Mouse (Mus musculus): ENCODE data around the gene Anxa9.
A peak's percentile ranks its signal among the peaks of the same experiment; 100 is the strongest.

The Anxa9 gene

DNA sequence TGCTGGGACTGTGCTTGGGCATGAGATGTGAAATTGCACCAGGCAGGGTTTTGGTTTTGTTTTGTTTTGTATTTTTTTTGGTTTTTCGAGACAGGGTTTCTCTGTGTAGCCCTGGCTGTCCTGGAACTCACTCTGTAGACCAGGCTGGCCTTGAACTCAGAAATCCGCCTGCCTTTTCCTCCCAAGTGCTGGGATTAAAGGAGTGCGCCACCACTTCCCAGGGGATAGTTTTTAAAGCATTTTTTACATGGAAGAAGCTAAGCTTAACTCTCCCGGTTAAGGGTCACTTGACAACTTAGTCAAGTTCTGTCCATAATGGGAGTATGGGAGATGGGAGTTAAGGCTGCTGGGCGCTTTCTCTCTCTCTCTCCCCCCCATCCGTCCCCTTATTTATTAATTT lies 7.1 kb upstream of the Anxa9 start:
- DNase-seq (ENCODE audit: low read depth, low spot score): no peak

DNA sequence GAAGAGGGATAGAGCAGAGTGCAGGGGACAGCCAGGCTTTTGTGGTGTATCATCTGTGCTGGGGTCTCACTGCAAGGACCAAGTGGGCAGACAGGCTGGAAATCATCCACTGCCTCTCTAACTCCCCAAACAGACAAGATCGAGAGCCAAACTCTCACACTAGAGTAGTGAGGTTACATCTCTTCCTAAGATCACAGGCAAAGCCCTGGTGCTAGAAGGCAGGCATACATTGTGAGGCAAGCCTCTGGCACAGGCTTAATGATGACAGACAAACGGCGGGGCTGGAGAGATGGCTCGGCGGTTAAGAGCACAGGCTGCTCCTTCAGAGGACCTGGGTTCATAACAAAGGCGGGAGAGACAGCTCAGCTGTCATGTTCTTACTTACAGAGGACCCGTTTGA lies 6.5 kb upstream of the Anxa9 start:
- DNase-seq (ENCODE audit: low read depth, low spot score): no peak

DNA sequence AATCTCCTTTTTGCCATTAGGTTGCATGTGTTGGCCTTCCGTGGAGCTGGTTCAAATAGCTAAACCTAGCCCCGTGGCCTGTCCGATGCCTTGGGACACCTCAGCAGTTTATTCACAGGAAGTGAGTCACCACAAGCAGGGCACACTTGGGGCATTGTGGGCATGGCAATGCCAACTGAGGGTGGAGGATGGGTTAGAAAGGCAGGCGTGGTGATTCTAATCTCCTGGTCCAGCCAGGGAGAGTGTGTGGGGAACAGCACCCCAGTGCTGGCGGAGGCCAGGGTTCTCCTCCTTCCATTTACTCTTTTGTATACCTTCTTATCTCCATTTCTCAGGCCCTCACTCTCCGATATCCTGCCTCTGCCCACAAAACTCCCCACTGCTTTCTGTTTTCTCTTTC lies 5.6 kb upstream of the Anxa9 start:
- no peak for DNase-seq (ENCODE audit: low read depth, low spot score)

DNA sequence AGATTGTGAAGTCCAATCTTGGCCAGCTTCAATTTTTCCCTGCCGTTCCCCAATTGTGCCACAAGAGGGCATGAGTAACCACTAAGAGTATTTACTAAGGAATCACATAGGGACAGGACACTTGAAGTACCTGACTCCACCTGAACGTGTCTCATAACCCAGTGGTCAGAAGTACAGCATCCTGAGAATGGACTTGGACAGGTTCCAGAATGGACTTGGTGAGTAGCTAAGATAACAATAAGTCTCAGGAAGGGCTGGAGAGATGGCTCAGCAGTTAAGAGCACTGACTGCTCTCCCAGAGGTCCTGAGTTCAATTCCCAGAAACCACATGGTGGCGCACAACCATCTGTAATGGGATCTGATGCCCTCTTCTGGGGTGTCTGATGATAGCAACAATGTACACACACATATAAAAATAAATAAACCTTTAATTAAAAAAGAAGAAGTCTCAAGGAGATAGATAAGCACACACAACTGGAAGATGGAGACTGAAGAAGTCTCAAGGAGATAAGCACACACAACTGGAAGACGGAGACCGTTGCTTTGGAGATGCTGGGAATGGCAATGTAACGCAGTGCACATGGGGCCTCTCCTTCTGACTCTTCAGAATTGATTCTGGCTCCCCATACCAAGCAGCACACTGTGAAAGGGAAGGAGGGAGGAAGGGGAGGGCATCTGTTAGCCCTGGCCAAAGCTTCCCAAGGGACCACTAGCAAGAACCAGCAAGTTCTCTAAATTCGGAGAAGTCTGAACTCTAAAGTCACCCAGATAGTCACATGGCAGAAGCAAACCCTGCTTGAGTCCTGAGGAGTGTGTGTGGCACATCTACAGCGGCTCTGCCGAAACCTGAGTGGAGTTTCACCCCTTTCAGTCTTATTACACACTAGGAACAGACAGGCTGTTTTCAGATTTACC lies 4.2 kb upstream of the Anxa9 start:
- peak; percentile 48 for DNase-seq (ENCODE audit: low read depth, low spot score)

DNA sequence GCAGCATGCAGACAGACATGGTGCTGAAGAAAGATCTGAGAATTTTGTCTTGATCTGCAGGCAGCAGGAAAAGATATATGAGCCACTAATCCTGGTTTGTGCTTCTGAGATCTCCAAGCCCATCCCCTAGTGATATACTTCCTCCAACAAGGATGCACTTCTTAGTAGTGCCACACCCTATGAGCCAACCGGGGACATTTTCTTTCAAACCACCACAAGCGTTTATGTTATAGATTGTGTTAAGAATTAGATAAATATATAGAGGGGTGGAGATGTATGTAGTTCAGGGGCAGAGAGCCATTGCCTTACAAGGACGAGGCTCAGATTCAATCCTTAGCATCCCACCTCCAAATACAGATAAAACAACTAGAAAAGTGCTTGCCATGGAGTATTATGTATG lies 3.5 kb upstream of the Anxa9 start:
- DNase-seq (ENCODE audit: low read depth, low spot score): no peak

DNA sequence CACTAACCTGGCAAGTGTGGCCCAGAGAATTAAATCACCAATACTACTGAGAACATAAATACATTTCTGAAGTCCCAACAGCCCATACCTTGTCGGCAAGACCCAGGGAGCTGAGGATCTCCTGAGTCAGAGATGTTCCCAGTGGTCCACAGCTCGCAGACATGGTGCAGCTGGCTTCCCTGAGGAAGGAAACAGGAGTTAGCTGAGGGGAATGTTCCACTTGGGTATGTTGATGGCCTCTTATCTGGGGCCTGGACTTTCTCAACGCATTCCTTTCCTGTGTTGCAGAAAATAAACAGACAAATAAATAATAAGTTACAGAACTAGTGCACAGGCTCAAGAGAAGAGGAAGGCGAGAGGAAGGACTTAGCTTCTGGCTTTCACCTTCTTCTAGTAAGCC lies 732 bp downstream of the Anxa9 start:
- DNase-seq (ENCODE audit: low read depth, low spot score): no peak

DNA sequence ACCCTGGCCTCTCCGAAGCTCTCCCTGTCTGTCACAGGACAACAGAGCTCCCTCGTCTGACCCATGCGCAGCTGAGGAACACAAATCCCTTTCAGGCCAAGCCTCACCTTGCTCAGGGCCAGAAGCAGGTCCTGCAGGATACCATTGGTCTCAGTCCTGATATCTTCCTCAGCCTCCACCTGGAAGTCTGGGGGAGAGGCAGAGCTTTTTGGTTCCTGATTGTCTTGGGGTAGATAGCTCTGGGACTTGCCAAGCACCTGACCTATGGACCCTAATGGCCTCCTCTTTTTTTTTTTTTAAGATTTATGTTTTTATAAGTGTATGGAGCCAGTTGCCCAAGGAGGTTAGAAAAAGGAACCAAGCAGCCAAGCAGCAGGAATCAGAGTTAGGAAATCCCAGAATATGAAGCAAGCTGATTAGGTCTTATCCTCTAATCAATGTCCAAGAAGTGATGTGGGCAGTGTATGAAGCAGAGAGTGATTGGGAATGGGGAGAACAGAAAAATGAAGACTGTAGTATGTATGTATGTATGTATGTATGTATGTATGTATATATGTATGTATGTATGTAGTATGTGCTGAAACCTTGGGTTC lies 5.7 kb downstream of the Anxa9 start:
- no peak for DNase-seq (ENCODE audit: low read depth, low spot score)

DNA sequence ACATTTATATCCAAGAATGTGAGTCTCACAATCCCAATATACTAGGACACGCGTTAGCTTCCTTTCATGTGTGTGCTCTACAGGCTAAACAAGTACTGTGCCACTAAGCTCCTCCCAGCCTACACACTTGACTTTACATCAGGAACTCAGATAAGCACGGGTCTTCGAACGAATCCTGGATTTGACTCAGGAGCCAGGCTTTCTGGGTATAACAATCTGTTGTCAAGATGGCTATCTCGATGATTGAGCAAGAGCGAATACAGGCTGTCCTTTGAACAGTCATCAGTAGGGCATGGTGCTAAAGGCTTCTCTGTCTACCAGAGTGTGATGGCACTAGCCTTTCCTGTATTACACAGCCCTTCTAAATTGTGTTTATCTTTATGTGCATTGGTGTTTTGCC lies 9.0 kb downstream of the Anxa9 start:
- no peak for DNase-seq (ENCODE audit: low read depth, low spot score)

DNA sequence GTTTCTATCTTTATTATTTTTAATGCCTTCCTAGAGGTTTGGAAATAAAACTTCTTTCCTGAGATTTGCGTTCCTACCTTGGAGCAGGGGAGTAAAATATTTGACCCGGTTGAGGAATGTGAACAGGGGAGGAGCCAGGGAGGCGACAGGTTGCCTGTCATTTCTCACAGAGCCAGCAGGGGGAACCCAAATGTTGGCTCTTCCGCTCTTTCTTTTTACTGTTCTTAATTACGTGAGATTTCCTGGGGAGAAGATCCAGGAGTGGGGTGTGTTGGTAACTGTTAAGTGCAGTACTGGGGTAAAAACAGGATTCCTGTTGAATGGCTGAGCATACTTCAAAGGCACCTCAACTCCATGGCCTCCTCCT lies 10.9 kb downstream of the Anxa9 start:
- DNase-seq (ENCODE audit: low read depth, low spot score): no peak

DNA sequence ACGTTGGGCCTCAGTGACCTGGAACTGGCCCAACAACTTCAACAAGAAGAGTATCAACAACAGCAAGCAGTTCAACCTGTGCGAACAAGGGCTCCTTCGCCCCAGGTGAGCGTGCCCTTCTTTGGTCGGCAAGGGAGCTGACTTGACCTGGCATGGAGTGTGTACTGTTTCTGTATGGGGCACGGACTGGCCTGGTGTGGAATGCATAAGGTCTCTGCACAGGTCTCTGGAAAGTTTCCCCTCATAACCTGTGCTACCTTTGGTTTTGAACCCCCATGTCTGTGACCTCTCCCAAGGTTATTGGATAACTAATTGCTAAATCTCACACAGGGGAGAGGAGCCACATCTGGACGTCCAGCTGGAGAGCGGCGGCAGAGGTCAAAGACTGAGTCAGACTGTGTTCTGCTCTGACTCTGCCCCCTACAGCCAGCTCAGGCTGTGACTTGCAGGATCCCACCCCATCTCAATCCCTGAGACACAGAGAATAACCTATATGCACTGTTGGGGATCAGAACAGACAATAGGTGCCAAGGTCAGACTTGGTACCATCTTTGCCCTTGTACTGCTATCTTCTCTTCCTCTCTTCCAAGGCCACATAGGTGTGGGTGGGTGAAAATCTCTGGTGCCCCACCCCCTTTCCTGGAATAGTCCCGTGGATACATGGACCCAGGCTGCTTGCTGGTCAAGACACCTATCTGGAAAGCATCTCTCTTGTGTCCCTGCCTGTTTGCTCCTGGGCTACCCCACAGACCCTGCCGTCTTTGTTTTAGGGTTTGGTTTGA lies 11.5 kb downstream of the Anxa9 start:
- DNase-seq (ENCODE audit: low read depth, low spot score): no peak

DNA sequence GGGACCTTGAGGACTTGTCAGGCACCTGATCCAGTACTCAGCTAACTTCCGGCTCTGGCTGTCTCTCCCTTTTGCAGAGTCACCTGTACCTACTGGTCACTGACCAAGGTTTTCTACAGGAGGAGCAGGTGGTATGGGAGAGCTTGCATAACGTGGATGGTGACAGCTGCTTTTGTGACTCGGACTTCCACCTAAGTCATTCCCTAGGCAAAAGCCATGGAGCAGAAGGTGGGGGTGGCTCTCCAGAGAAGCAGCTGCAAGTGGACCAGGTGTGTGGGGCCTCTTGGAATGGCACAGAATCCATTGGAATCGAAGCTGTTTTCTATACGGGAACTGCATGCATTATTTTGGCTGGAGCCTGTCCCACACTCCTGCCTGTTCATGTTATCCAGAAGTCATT lies 12.3 kb downstream of the Anxa9 start:
- no peak for DNase-seq (ENCODE audit: low read depth, low spot score)

DNA sequence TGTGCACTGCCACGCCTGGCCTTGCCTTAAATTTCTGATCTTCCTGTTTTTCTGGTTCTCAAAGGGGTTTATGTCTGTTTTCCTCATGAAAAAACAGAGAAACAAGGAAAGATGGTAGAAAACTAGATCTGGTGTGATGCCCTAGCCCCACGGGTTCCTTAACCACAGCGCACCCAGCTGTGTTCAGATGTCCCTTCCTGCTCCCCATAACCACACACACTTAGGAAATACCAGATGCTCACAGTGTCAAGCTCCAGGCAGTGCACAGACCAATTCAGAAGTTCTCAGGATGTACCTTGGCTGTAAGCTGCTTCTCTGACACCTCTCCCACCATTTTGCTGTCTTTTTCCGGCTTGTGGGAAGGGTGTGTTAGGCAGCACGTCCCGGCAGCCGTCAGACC lies 12.7 kb downstream of the Anxa9 start:
- no peak for DNase-seq (ENCODE audit: low read depth, low spot score)

DNA sequence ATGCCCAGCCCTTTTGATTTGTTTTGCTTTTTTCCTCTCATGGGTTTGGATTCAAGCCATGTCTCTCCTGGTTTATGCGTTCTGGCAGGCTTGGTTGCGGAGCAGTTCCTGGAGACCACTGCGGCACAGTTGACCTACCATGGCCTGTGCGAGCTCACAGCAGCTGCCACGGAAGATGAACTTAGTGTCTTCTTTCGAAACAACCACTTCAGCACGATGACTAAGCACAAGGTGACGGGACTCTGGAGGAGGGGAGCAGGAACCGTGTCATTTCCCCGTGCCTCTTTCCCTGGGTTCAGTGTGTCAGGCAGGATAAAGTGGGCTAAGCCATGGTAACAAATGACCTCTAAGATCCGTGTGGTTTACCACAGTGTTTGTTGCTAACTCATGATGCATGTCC lies 13.4 kb downstream of the Anxa9 start:
- no peak for DNase-seq (ENCODE audit: low read depth, low spot score)

DNA sequence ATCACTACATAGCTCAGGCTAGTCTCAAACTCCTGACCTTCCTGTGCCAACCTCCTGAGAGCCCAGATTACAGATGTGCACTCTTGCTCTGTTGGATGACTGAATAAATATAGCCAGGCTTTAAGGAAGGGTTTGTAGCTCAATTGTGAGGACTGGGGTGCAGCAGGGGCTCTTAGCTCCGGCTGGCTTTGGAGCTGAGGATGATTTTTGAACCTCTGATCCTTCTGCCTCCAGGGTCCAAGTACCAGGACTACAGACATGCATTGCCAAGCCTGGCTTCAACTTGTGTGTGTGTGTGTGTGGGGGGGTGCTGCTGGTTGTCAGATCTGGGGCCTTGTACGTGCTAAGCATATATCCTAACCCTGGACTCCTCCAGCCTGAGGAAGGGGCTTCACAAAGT lies 14.1 kb downstream of the Anxa9 start:
- no peak for DNase-seq (ENCODE audit: low read depth, low spot score)

DNA sequence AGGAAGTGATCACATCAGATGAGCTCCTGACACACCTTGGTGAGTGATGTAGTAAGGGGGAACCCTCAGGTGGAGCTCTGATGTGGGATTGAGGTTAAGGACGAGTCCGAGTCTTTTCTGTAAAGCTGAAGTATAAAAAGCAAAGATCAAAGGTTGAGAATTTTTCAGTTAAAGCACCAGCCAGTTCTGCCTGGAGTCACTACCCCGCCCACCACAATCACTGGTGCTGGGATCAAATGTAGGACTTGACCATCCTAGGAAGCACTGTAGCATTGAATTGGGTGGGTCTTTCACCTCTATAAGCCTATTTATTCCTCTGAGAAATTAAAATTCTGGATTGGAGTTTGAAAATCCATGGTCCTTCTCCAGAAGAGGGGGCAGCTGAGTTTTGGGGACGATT lies 15.9 kb downstream of the Anxa9 start:
- DNase-seq (ENCODE audit: low read depth, low spot score): no peak

DNA sequence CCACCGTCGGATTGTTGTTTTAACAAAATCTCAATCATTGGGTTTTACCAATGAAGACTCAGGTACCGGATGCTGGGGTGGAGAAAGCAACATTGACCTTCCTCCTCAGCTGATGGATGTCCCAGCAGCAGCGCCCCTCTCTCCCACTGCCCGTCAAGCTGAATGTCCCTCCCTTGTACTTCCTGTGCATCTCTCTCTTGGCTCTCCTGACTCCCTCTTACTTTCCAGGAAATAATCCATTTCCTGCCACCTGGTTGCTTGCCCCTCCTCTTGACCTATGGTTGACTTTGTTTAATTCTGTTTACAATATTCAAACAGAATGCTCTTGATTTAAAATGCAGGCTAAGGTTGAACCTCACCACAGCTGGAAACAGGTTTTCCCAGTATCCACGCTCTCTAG lies 16.8 kb downstream of the Anxa9 start:
- no peak for DNase-seq (ENCODE audit: low read depth, low spot score)

DNA sequence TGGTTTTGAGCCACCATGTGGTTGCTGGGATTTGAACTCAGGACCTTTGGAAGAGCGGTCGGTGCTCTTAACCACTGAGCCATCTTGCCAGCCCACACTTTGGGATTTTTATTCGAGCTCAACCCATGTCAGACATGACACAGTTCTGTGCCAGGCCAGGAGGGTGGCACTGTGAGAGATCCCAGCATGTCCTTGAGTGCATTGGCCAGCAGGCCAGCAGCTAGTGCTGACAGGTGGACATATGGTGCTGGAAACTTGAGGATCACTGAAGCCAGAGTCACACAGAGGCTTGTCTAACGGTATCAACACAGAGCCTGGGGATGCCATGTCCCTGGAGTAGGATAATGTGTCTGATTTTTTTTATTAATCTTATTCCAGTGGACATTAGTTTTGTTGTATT lies 17.6 kb downstream of the Anxa9 start:
- DNase-seq (ENCODE audit: low read depth, low spot score): no peak

DNA sequence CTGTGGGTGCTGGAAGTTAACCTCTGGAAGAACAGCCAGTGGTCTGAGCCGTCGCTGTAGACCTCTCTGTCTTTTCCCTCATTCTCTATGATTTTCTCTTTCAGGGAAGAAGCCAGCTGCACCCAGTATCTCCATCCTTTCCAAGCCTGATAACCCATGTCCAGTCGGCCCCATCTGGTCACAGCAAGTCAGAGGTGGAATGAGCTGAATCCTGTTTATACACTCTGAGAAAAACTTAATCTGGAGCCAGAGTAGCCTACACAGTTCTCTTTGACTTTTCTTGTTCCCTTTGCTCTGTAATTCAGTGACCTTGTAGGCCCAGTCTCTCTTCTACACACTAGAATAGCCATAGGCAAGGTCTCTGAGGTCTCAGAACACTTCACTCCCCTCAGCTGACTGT lies 19.4 kb downstream of the Anxa9 start:
- DNase-seq (ENCODE audit: low read depth, low spot score): no peak

DNA sequence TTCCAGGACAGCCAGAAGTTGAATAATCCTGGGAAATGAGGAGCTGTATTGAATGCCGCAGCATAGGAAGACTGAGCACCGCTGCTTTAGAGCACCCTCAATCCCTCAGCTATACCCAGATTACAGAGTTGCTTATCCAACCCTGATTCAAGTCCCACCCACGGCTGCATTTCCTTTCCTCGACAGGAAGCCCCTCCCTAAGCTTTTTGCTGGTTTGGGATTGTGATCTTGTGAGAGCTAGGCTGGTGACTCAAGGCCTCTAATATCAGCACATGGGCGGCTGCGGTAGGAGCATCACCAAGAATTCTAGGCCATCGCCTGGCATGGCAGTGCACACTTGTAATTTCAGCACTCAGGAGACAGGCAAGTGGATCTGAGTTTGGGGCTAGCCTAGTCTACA lies 20.5 kb downstream of the Anxa9 start:
- DNase-seq (ENCODE audit: low read depth, low spot score): no peak

DNA sequence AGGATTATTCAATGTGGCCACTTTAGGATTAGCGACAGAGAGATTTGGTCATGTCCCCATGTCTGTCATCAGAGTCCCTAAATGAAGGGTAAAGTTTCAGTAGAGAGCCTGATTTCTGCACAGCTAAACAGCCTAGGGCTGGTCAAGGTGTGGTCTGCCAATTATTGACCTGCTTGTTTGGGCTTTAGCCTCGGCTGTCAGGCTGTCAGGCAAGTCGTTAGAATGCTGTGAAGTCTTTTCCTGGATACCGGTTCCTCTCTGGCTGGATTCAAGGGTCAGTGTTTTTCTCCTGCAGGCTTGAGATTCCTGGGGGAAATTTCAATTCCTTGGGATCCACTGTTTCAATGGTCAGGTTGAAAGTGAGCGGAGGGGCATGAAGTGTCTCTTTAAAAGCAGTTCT lies 21.0 kb downstream of the Anxa9 start:
- no peak for DNase-seq (ENCODE audit: low read depth, low spot score)

DNA sequence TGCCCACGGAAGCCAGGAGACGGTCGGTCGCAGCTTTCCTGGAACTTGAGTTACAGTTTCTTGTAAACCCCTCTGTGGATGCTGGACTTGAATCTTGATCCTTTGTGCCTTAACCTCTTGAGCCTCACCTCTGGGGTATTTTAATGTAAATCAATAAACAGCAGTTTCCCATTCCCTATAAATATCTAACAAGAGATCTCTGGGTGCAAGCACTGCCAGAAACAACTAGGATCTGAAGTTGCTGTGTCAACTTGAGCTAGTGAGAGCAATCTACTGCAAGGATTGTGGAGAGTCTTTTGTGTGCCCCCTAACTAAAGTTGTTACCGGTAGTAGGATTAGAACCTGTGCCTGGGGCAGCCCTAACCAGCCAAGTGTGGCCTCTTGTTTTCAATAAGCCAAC lies 21.6 kb downstream of the Anxa9 start:
- DNase-seq (ENCODE audit: low read depth, low spot score): no peak

DNA sequence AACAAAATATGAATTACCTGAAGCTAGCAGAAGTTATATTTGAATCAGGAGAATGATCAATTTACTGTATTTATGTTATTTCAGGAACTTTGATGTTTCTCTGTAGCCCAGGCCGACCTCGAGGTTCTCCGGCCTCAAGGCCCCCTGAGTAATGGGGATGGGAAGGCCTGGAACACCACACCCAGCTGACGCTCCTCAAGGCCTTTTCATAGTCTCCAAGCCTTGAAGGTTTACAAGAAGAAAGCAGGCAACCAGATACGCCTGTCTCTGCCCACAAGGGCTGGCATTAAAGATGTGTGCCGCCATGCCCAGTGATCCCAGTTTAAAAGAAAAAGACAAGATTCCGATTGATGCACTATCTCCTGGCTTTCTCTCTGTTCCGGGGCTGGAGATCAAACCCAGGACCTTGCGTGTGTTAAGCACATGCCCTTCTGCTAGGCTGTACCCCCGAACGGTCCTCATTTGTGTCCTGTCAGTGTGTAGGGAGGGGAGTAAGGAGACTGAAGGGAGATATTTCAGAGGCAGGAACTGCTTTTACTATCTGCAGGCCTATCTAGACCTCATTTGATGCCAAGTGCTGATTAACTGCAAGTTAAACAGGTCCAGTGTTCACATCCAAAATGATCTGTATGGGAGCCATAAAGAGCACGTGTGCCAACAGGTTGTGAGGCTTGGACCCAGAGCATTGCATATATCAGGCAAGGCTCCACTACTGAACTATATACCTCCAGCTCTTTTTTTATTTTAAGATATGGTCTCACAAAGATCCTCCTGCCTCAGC lies 22.3 kb downstream of the Anxa9 start:
- no peak for DNase-seq (ENCODE audit: low read depth, low spot score)

Measured in telencephalon, adult 2 months (tissue).